Mouse (Mus musculus): ENCODE measurements around the gene Olfr1355.
"Not testable (repeated sequence)": the region's sequence is repeated elsewhere in the genome, so short reads cannot be mapped to it uniquely, and the experiment has no call there.

The Olfr1355 gene

DNA sequence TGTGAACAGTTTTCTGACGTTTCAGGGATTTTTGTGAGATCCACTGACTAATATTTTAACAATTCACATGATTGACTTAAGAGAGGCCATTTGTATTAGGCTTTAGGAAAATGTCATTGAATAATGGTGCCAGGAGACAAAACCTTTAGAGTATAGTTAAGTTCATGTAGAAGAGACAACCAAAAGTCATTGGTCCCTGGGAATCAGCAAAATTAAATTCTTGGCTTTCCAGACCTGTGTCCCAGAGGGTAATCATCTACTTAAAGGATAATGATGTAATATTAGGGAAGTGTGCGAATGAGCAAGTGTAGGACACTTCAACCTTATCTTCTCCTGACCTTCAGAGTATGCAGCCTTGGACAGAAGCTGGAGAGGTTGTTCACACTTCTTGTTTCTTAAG, at the start of gene Olfr1355:
Olfr1355 (plus strand) TSS at position 301 of the 400 bp plus-strand sequence.
- DNase-seq, result no peak

DNA sequence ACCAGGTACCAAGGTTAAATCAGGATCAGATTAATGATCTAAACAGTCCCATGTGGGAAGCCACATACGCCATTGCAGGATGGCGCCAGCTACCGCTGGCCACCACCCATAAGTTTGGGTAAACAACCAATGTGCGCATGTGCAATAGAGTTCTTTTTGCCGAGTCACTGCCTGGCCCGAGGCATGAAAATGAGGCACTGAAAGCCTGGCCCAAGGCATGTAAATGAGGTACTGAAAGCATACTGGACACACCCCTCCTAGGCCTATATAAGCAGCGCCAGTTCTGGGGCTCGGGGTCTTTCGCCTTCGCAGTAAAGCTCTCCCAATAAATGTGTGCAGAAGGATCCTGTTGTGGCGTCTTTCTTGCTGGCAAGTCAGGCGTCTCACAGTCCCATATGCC, 34.9 kb upstream of the Olfr1355 start:
- DNase-seq, result not testable (repeated sequence)

DNA sequence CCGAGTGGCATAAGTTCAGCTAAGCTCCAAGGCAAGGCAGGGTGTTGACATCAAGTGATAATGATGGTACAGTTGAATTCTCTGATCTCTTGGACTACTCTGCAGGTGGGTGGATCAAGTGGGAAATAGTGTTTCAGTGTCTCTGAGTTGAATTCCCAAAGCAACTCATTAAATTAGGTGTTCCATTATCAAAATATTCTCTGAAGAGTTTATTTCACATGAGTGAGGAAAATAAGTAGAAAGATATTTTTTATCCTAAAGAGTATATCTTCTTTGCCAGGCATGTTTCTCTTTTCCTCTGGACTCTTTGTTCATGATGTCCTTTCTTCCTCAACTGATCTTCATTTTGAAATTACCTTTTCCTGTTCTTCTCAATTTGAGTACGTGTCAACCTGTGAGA, 23.3 kb upstream of the Olfr1355 start, which contains the start of gene Olfr1356:
Olfr1356 (minus strand) TSS at position 101 of the 400 bp plus-strand sequence.
- no peak for DNase-seq

GRCm38 (mm10) chr10:78912871-78913270, 37.5 kb downstream of the Olfr1355 start, which contains the start of gene Olfr1354:
Gene Olfr1354, plus strand, starts transcription at chr10:78913171.
- DNase-seq, result not testable (repeated sequence)
